Mouse (Mus musculus) testis, adult 2 months (tissue): ENCODE data around the gene H13.

Experiments used
- CTCF ChIP-seq: fragments of 200-500 bp; IDR thresholded peaks from 2 replicates; pipeline ENCODE4 v1.5.1; 2012; ENCODE audit warnings: low read depth, mild to moderate bottlenecking, inconsistent platforms, low read length, moderate library complexity; ENCODE audit not compliant: control insufficient read depth, insufficient read depth, insufficient replicate concordance
- POLR2A ChIP-seq: fragments of 200-500 bp; IDR thresholded peaks from 2 replicates; pipeline ENCODE4 v1.6.1; 2012; ENCODE audit warnings: low read depth, mild to moderate bottlenecking, inconsistent platforms, low read length, moderate library complexity; ENCODE audit not compliant: control insufficient read depth

GRCm38 (mm10) chr2:152678302-152678701 is 9.0 kb downstream of the H13 start:
- TF ChIP-seq POLR2A (no peak), CTCF (peak; percentile 15; the same call in 1 of the 2 replicates)
